Mouse (Mus musculus) embryo, embryonic 11 days (tissue): Measurements from ENCODE around the gene Ss18l2.

Experiments
- DNase-seq: peaks from one replicate; pipeline ENCODE4 v3.0.0-alpha.2; 2015

Gene Ss18l2

GRCm38 (mm10) chr9:121704646-121705625, 5.2 kb upstream of the Ss18l2 start, which contains the start of gene Sec22c:
TSS of gene Sec22c (minus strand) at chr9:121705490.
- peak; percentile 94 for DNase-seq

DNA sequence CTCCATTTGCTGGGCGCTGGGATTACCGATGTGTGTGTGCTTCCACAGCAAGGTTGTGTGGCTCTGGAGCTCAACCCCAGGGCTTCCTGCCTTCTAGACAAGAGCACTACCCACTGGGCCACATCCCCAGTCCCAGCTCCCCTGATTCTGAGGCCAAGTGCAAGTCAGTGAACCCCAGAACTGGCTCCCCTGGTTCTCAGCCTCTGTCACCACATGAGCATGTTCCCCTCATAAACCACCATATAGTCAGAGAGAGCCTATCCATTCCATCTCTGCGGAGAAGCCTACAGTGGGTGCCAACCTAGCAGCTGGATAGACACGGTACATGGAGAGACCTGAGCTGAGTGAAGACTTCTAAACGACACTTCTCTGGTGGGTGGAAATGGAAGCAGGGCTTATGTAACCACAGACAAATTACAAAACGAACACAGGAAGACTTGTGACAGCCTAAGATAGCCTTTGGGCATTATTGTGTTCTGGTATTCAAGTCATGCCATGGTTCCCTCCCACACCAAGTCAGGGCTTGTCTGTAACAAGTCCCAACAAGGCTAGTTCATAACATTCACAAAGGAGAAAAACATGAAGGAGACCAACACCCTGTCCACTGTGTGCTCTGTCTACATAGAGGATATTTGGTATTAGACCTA, 4.0 kb upstream of the Ss18l2 start:
- DNase-seq = no peak

- DNase-seq = no peak
Measured at GRCm38 (mm10) chr9:121707801-121708200, 2.3 kb upstream of the Ss18l2 start.

GRCm38 (mm10) chr9:121708506-121709486, 1.3 kb upstream of the Ss18l2 start:
- DNase-seq = no peak

GRCm38 (mm10) chr9:121710584-121710975, 451 bp downstream of the Ss18l2 start:
- peak; percentile 49 for DNase-seq

- no peak for DNase-seq
Measured at GRCm38 (mm10) chr9:121717048-121717447, 6.9 kb downstream of the Ss18l2 start.

- DNase-seq = peak; percentile 2
Measured at GRCm38 (mm10) chr9:121718070-121718705, 8.1 kb downstream of the Ss18l2 start.

- peak; percentile 100 for DNase-seq
Measured at GRCm38 (mm10) chr9:121718792-121719318, 8.7 kb downstream of the Ss18l2 start, which contains the start of gene Nktr. TSS of gene Nktr (plus strand) at chr9:121719169.

DNA sequence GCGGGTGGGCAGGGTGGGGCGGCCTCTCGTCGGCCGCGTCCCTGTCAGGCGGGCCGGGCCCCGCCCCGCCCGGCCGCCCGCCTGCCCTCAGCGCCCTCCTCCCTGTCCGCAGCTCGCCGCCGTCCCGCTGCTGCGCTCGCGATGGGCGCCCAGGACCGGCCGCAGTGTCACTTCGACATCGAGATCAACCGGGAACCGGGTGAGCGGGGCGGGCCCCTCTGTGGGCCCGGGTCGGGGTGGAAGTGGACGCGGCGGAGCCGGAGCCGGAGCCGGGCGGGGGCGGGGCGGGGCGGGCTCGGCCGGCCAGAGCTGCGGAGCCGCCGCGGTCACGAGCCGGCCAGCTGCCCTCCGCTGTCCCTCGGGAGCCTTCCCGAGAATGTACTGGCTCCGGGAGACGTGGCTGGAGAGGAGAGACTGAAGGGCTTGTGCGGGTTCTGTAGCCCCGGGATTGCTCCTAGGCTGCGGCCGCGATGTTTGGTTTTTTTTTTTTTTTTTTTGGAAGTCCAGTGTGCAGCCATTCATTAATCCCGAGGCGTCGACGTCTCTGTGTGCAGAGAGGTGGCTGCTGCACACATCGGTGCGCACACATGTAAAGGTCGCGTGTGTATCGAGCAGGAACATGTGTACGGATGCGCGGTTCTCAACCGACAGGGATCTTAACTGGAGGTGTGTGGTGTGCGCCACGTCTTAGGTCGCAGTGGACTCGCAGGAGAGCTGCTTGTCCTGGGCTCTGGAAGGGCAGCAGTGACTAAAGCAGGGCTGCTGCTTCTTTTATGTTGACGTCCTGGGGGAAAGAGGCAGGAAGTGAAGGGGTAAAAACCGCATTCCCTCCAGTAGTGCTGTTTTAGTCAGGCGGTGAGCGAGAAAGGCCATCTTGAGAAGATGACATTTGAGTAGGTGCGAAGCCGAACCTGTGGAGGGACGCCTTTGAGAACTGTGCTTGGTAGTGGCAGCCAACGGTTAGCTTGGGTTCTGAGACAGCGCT, 9.5 kb downstream of the Ss18l2 start:
- DNase-seq = peak; percentile 67

DNA sequence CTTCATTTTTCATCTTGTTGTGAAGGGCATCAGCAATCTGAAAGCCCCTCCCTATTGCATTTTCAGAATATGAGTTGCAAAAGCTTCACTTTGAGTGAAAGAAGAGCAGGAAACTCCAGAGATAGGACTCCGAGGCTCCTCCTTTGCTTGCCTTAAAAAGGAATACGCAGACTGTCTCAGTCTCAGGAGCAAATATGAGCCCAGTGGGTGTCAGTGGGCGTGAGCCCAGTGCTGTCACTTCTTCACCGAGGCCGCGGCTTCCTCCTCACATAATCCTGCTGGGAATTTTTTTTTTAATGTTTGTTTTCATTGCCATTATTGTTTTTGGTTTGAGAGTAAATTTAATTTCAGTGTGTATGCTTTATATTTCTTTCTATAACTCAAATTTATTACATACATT, 30.4 kb downstream of the Ss18l2 start:
- DNase-seq = no peak

GRCm38 (mm10) chr9:121741168-121741567, 31.0 kb downstream of the Ss18l2 start:
- no peak for DNase-seq

- DNase-seq = no peak
Measured at GRCm38 (mm10) chr9:121744051-121744450, 33.9 kb downstream of the Ss18l2 start.

DNA sequence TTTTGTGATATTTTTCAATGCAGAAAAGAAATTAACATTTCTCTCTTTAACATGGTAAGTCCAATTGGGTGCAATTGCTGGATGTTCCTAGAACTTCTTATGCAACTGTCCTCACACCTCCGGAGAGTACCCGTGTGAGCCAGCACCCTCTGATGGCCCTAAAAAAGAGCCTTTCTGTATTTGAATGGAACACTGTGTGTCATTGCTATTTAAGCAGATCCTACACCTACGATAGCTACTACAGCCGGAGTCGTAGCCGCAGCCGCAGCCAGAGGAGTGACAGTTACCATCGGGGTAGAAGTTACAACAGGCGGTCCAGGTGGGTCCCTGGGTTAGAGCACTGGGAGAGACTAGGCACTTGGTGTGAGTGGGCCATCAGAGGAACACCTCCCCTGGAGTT, 42.6 kb downstream of the Ss18l2 start:
- DNase-seq = no peak

DNA sequence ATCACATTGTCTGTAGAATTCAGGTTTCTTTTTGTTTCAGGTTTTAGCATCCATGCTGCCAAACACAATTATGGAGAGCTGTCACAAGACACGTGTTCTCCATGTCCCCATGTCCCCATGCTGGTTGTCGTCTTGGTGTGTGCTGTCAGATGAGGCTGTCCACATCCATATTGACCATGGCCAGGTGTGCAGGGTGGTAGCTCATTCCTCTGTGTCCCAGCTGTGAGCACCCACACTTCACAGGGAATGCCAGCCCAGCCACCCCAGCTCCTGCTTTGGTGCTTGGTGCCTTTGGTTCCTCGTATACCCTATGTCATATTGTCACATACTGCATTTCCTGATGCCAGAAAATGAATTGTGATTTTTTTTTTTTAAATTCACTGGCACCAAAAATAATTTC, 44.5 kb downstream of the Ss18l2 start:
- no peak for DNase-seq

- DNase-seq = no peak
Measured at GRCm38 (mm10) chr9:121756785-121757184, 46.7 kb downstream of the Ss18l2 start.

DNA sequence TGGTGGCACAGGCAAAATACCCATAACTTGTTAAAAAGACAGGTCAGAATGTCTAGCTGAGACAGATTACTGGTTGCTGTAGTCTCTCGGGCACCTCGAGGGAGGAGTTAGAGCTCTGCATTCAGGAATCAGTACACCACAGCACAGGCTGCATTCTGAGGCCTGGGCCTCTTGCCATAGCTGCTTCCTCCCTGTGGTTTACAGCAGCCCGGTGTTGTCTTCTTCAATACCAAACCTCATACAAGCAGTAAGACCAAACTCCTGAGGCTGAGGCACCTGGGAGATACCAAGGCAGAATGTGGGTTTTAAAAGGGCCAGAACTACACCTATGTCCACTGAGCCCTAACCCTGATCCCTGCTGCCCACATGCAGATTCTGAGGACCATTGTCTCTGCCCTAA, 47.3 kb downstream of the Ss18l2 start:
- DNase-seq = no peak

- DNase-seq = peak; percentile 46
Measured at GRCm38 (mm10) chr9:121757835-121758814, 48.0 kb downstream of the Ss18l2 start.

DNA sequence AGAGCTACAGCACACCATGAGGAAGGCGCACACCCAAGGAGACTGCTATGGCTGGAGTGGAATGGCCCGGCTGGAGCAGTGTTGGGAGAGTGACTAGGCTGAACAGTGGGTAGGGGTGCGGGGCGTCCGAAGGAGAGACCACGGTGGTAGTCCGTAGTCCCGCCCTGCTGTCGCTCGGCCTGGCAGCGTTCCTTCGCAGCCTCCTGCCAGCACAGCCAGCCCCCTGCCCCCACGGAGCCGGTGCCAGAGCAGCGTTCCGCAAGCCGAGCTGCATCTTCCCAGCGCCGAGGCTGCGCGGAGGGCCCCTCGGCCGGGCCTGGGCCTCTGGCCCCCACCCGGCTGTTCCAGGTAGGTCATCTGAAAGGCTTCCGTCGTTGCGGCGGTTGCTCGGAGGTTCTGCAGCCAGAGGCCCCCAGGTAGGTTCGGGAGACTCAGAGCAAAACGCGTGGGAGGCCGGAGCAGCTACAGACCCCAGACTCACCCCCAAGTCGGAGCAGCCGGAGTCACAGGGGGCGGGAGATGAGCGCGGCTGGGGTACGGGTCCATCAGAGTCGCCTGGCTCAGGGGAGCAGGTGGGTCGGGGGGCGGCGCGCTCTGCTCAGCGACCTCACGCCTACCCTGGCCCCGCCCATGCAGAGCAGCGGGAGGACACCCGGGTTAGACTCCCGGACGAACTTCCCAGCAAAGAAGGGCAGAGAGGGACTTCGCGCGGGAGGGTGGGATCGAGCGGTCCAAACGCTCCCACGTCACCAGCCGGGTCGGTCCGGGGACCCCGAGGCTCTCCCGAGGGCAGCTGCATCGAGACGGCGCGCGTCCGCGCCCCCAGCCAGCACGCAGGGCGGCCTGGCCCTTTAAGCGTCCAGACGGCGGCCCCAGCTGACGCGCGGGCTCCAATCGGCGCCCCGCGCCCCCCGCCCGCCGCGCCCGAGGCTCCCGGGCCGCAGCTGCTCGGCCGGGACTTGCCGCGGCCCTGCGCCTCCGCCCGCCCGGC, 49.3 kb downstream of the Ss18l2 start, which contains the start of gene Zfp651:
Zfp651 (plus strand) TSS at position 240 of the 991 bp plus-strand sequence.
- peak; percentile 92 for DNase-seq
